Mouse (Mus musculus) layer of hippocampus, adult 2 months (tissue): ENCODE measurements around the gene Robo1. TPM values are rescaled to one million over a fixed set of nuclear protein-coding genes. Genes with fewer than 3 reads are reported as not detected.

Experiments used
- DNase-seq, 2 experiments: peaks; one replicate each; pipeline ENCODE4 v3.0.0; 2022; ENCODE audit warnings: low spot score in 2 of 2
- H3K27ac ChIP-seq: fragments of 200-600 bp; 2 replicates; pipeline ENCODE4 v1.8.1; 2022
- H3K4me3 ChIP-seq: fragments of 200-600 bp; 2 replicates; pipeline ENCODE4 v1.8.1; 2022; ENCODE audit warnings: mild to moderate bottlenecking
- CTCF ChIP-seq: fragments of 200-600 bp; conservative IDR thresholded peaks from 2 replicates; pipeline ENCODE4 v1.8.1; 2022; ENCODE audit warnings: antibody characterized with exemption, mild to moderate bottlenecking, moderate library complexity
- total RNA-seq, 2 experiments: library from RNA; stranded (reverse); gene quantifications; 2 replicates each; pipeline ENCODE4 v1.2.3; 2021

The Robo1 gene
- total RNA-seq, 2 experiments from 2014 or later: 65.8 to 68.1 TPM

DNA sequence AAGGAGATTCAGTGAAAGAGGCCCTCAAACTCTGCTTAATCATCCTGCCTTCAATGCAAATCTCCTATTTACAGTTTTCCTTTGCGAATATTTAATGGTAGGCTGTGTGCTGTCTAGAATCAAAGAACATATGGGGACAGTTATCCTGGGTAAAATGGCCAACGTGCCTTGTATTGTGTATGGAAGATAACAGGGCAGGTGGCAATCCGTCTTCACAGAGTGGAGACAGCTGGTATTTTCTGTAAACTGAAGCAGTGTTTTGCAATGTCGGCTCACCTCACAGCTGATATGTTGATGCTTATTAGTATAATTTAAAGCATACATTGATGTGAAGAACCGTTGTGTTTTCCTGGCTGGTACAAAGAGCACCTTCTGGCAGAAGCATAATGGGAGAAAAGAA lies 464.2 kb downstream of the Robo1 start:
- H3K27ac ChIP-seq: no peak overlapping the region
- DNase-seq: no peak

DNA sequence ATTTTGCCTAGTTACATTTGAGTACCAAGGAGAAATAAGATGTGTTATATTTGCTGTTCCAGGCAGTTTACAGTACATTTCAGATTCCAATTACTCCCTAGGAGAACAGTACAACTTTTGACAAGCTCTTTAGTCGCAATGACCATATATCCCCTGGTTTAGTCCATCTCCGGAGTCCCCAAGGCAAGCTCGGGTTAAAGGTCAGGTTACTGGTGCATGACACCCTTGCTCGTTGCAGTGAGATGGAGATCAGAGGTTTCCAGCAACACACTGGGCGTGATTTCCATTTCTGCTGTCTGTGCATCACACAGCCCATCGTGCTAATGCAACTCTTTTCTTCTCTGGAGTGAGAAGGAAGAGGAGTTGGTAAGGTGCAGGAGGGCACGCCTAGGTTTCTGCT lies 464.9 kb downstream of the Robo1 start:
- DNase-seq: no peak
- H3K4me3 ChIP-seq: no peak overlapping the region
- TF ChIP-seq CTCF: no peak
- no peak overlapping the region for H3K27ac ChIP-seq

More for the DNA sequence above, 464.2 kb downstream of the Robo1 start:
- no peak for TF ChIP-seq CTCF
- H3K4me3 ChIP-seq: no peak overlapping the region

DNA sequence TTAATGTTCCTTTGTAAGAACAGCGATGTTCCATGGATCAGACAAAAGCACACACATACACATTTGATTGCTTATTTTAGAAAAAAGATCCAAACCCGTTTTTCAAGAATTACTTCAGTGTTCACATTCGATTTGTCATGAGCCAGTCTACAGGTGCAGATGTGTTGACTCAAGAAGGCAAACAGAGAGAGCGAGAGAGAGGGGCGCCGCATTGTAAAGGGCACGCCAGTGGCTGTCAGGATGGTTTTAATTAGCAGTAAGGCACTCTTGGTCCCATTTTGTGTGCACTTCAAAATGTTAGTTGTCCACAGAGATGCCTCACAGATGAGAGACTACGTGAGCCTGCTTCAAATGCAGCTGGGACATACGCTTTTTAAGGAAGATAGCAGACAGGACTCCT lies 470.4 kb downstream of the Robo1 start:
- Histone ChIP-seq H3K4me3 (no peak overlapping the region), H3K27ac (no peak overlapping the region)
- DNase-seq: no peak
- no peak for TF ChIP-seq CTCF

DNA sequence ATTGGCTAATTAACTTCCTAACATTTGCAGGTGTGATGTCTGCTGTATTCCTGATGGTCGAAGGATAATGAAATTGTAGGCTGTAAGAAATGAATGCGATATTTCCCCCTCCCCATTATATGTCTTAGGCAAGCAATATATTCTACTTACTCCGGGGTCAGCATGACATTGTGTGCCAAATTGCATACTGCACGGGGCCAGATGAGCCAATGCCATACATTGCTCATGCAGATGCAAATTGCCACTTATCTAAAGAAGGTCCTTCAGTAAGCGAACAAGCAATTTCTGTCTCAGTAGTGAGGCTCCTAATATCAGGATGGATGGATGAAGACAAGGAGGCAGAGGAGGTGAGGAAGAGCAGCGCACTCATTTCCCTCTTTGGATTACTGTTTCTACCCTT lies 474.1 kb downstream of the Robo1 start:
- no peak for DNase-seq
- Histone ChIP-seq H3K4me3 (no peak overlapping the region), H3K27ac (no peak overlapping the region)
- TF ChIP-seq CTCF: no peak

DNA sequence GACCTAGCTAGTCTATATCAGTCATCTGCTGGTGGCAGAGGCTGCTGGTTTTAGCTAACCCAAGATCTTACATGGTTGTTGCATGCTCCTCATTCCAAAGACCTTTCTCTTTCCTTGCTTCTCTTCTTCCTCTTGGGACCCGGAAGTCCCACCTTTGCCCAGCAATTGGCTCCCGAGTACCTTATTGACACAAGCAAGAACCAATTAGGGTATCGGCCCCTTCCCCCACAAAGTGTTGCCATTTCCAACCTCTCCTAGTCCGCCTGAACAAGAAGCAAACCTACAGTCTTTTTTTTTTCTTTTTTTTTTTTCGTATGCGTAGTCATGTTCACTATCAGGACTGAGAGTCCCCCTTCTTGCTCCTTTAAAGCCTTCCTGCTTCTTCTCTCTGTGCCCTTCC lies 478.0 kb downstream of the Robo1 start:
- H3K27ac ChIP-seq: no peak overlapping the region
- DNase-seq: no peak
- H3K4me3 ChIP-seq: no peak overlapping the region
- TF ChIP-seq CTCF: no peak

DNA sequence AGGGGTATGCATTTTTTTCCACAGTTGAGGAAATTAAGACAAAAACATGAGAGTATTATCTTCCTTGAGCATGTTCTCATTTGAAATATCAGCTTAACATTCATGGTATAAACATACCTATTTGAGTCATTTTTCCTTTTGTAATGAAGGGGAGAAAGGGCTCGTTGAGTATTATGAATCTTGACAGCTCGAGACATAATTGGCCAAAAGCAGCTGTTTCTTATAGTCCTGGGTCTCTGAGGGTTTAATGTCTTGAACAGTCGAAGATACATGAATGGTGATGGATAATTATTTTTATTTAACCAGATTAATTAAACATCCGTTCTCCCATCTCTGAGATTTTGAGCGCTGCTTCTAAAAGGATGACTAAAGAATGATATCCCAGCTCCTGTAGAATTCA lies 478.5 kb downstream of the Robo1 start:
- TF ChIP-seq CTCF: no peak
- H3K4me3 ChIP-seq: no peak overlapping the region
- no peak overlapping the region for H3K27ac ChIP-seq
- no peak for DNase-seq

DNA sequence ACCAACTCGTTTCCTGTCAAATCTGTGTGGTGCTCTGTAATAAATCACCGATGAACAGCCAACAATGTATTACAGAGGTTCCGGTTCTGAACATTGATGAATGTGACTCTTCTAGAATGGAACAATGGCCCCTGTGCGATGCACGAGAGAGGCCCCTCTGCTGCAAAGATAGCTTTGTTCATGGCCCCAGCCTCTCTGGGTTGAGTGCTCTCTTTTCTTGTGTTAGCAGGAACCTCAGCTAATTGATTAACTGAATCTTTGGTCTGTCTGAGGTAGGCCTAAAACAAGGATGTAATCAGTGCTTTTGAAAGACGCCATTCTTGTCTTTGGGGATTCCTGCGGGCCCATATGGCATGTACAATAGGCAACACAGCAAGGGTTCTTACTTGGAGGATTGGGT lies 479.9 kb downstream of the Robo1 start:
- no peak overlapping the region for H3K27ac ChIP-seq
- TF ChIP-seq CTCF: no peak
- DNase-seq: no peak
- H3K4me3 ChIP-seq: no peak overlapping the region

DNA sequence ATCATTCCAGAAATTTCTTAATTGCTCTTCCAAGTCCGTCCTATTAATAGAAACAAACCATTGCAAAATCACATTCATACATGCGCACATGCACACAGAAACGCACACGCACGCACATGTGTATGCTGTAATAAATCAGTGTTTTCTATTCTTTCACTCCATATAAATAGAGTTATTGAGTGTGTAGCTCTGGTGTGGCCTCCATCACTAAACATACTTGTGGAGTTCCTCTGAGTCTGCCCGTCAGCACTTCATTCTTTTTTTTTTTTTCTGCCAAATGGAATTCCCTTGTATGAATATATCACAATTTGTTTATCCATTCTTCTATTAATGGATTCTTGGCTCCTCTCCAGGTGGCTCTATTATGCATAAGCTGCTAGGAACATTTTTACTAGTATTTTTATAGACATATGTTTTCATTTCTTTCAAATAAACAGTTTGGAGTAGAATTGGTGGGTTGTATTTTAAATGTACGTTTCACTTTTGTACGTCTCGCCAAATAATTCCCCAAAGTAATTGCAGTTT lies 483.1 kb downstream of the Robo1 start:
- Histone ChIP-seq H3K4me3 (no peak overlapping the region), H3K27ac (no peak overlapping the region)
- DNase-seq: no peak
- no peak for TF ChIP-seq CTCF

DNA sequence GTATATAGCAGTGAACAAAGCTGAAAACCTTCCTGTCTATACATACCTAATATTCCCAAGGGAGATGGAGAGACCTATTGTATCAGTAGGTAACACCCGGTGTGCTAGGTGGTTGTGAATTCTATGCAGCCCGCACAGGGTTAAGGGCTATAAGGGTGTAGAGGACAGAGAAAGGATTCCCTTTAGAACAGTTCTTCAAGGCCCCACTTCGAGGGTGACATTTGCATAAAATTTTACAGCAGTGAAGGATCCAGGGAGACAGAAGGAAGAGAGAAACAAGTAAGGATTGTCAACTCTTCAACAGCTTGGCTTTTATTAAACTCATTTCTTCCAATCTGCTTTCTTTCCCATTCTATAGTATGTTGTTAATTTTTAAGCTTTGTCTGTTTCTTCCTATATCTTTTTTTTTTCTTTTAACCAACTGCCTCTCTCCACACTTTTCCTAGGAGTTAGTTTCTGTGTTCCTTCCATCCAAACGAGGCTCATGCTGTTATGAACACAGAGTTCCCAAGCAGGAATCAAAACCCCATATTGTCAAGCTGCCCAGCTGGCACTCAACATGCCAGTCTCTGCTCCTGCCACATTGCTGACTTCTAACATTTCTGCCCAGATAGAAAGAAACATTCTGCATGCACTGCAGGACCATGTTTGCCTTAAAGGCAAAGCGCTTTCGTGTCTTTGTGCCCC lies 486.7 kb downstream of the Robo1 start:
- peak; percentile 68 to 75 for DNase-seq
- H3K27ac ChIP-seq: peak overlapping the region; percentile 81
- no peak for TF ChIP-seq CTCF
- H3K4me3 ChIP-seq: no peak overlapping the region

DNA sequence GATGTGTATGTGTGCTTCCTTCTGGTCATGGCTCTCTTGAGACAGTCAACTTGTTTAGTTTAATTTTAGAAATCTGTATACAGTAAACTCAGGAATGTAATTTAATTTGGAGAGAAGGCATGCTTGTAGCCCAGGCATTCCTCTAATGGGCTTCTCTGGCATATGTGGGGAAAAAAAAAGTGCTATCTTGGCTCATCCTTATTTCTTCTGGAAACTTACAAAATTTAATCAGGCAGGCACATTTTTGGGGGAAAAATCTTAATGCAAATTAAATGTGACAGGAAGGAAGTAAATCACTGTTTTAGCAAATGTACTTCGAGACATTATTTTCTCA lies 487.2 kb downstream of the Robo1 start:
- TF ChIP-seq CTCF: no peak
- Histone ChIP-seq H3K4me3 (no peak overlapping the region), H3K27ac (peak overlapping the region; percentile 81)
- DNase-seq: no peak

DNA sequence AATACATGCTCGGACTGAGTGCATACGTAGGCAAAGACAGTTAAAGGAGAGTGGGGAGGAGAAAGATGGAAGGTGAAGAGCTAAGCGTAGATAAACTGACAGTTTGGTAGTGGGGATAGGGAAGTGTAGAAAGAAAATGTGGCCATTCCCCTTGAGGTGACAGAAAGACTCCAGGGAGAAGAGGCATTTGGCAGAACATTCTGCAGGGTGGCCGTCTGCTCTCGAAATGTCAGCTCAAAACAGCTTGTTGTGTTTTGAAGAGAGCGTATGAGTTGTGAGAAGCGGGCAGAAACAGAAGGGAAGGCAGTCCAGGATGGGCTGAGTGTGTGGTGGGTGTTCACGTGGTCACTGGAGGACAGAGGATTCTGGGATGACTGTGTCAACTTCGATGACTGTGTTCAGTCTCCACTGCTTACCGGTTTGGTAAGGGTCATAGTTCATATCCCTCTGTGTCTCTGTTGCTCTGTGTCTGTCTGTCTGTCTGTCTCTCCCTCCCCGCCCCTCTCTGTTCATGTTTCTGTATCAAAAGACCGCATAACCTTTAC lies 490.4 kb downstream of the Robo1 start:
- H3K4me3 ChIP-seq: no peak overlapping the region
- peak overlapping the region; percentile 89; the same call in 1 of the 2 replicates for H3K27ac ChIP-seq
- TF ChIP-seq CTCF: no peak
- DNase-seq: peak; percentile 20 to 38

DNA sequence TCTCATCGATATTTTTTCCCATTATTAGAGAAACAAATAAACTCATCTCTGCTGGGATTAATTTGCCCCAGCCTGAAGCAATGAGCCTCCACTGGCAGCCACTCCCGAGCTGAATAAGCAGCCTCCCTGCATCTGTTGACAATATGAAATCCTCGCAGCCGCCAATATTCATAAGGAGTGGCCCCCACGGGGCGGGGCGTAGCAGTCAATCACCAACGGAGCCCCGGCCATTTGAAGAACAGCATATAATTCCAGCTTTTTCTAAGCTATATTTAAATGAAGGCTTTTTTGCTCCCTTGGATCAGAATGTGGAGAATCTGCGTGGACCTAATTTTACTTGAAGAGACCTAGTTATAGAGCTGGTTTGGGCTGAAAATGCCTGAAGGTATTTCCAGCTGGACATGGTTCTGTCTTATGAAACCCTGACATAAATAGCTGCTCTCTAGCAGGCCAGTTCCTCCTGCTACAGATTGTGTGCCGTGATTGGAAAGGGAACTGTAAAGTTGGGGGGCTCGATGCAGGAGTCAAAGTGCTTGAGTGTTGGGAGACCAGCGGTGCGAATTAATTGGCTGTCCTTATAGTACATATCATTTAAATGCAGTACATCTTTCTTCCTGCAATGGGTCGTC lies 492.1 kb downstream of the Robo1 start:
- peak; percentile 59 to 63 for DNase-seq
- Histone ChIP-seq H3K4me3 (peak overlapping the region; percentile 27), H3K27ac (peak overlapping the region; percentile 89)
- TF ChIP-seq CTCF: no peak

DNA sequence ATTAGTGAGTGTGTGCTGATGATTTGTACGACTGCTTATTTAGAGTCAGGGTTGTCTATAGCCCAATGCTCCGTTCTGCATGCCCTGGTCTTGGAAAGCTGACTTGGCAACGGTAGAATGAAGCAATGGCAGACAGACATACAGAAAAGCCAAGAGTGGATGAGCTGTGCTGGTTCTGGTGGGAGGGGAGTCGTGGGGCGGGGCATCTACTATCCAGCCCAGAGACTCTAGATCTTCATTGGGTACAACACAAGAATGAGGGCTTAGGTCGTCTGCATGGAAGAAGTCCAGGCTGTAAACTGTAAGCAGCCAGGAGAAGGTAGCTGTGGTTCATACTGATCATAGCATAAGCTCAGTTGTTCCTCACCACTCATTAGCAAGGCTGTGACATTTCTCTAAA lies 492.7 kb downstream of the Robo1 start:
- Histone ChIP-seq H3K4me3 (no peak overlapping the region), H3K27ac (peak overlapping the region; percentile 89)
- no peak for DNase-seq
- TF ChIP-seq CTCF: no peak

DNA sequence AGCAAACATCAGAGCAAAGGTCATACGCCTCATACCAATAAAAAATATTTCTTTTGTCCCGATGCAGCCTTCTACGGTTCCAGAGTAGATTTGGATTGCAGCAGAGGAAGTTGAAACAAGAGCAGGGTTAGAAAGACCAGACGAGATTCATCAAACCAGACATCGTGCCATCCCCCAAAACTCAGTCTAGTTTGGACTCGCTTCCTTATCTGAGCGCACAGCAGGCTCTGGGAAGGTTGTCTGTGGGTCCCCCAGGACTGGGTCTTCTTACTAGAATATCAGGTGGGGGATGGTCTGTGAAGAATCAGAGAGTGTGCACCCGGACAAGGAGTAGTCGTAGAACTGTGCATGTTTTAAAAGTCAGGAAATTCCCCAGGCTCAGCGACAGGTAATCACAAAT lies 500.2 kb downstream of the Robo1 start:
- TF ChIP-seq CTCF: no peak
- Histone ChIP-seq H3K27ac (0 out of 2 replicates have a peak overlapping the region, but pooled peaks have one; percentile 23), H3K4me3 (peak overlapping the region; percentile 28; the same call in 1 of the 2 replicates)
- DNase-seq: no peak
